Mouse (Mus musculus): ENCODE data around the gene Yae1d1. TPM values are rescaled to one million over a fixed set of nuclear protein-coding genes. Genes with fewer than 3 reads are reported as not detected.

The Yae1d1 gene
- polyA plus RNA-seq (2012; rRNA removed), result 6.6 and 7.3 TPM in 2 replicates

- under 1% methylated on average over 54 of the region's 54 CpGs for WGBS
- H3K4me1 ChIP-seq (replicated peaks; ENCODE audit: control insufficient read depth, insufficient read depth, low read length), result peaks cover 5% of the 10 kb centered on the region; the same call in 1 of the 2 replicates
- H3K4me3 ChIP-seq (ENCODE audit: control insufficient read depth, insufficient read depth, low read length), result peak within 1 kb of the TSS; percentile 72
- TF ChIP-seq POLR2A (IDR thresholded peaks at IDR 0.05; ENCODE audit: control insufficient read depth, extremely low read depth, insufficient read depth, low read length, poor library complexity) (peak; percentile 64; the same call in 1 of the 2 replicates), CTCF (IDR thresholded peaks at IDR 0.05; ENCODE audit: borderline replicate concordance, control insufficient read depth, extremely low read depth, insufficient read depth, low read length, poor library complexity) (peak; percentile 62; the same call in 1 of the 2 replicates)
- no peak within 1 kb of the TSS for H3K27ac ChIP-seq (ENCODE audit: control insufficient read depth, insufficient read depth, low read length)
- no peaks in the 10 kb centered on the region for H3K27me3 ChIP-seq (ENCODE audit: control insufficient read depth, insufficient read depth, low read length)
- peak; percentile 94 for DNase-seq
- no peaks in the 10 kb centered on the region for H3K36me3 ChIP-seq (ENCODE audit: control insufficient read depth, insufficient read depth, low read length)
Measured at GRCm38 (mm10) chr13:17992697-17993514, at the start of gene Yae1d1. Gene Yae1d1, minus strand, starts transcription at chr13:17993349.

GRCm38 (mm10) chr13:18038814-18039213 is 45.7 kb upstream of the Yae1d1 start:
- TF ChIP-seq CTCF (IDR thresholded peaks at IDR 0.05; ENCODE audit: borderline replicate concordance, control insufficient read depth, extremely low read depth, insufficient read depth, low read length, poor library complexity) (no peak), POLR2A (IDR thresholded peaks at IDR 0.05; ENCODE audit: control insufficient read depth, extremely low read depth, insufficient read depth, low read length, poor library complexity) (no peak)
- no peaks in the 10 kb centered on the region for H3K27me3 ChIP-seq (ENCODE audit: control insufficient read depth, insufficient read depth, low read length)
- no peak overlapping the region for H3K4me3 ChIP-seq (ENCODE audit: control insufficient read depth, insufficient read depth, low read length)
- no peaks in the 10 kb centered on the region for H3K4me1 ChIP-seq (replicated peaks; ENCODE audit: control insufficient read depth, insufficient read depth, low read length)
- 82% methylated on average over 2 of the region's 2 CpGs for WGBS
- no peaks in the 10 kb centered on the region for H3K36me3 ChIP-seq (ENCODE audit: control insufficient read depth, insufficient read depth, low read length)
- no peak overlapping the region for H3K27ac ChIP-seq (ENCODE audit: control insufficient read depth, insufficient read depth, low read length)
- DNase-seq, result no peak

- 3% methylated on average over 3 of the region's 3 CpGs for WGBS
- no peak overlapping the region for H3K4me3 ChIP-seq (ENCODE audit: control insufficient read depth, insufficient read depth, low read length)
- H3K27ac ChIP-seq (ENCODE audit: control insufficient read depth, insufficient read depth, low read length), result no peak overlapping the region
- TF ChIP-seq CTCF (IDR thresholded peaks at IDR 0.05; ENCODE audit: borderline replicate concordance, control insufficient read depth, extremely low read depth, insufficient read depth, low read length, poor library complexity) (no peak), POLR2A (IDR thresholded peaks at IDR 0.05; ENCODE audit: control insufficient read depth, extremely low read depth, insufficient read depth, low read length, poor library complexity) (no peak)
- DNase-seq, result no peak
- no peaks in the 10 kb centered on the region for H3K4me1 ChIP-seq (replicated peaks; ENCODE audit: control insufficient read depth, insufficient read depth, low read length)
- no peaks in the 10 kb centered on the region for H3K36me3 ChIP-seq (ENCODE audit: control insufficient read depth, insufficient read depth, low read length)
- no peaks in the 10 kb centered on the region for H3K27me3 ChIP-seq (ENCODE audit: control insufficient read depth, insufficient read depth, low read length)
Measured at GRCm38 (mm10) chr13:18016604-18017003, 23.5 kb upstream of the Yae1d1 start.

GRCm38 (mm10) chr13:18013205-18013604 is 20.1 kb upstream of the Yae1d1 start:
- Histone ChIP-seq H3K36me3 (ENCODE audit: control insufficient read depth, insufficient read depth, low read length) (no peaks in the 10 kb centered on the region), H3K27ac (ENCODE audit: control insufficient read depth, insufficient read depth, low read length) (no peak overlapping the region), H3K4me1 (replicated peaks; ENCODE audit: control insufficient read depth, insufficient read depth, low read length) (no peaks in the 10 kb centered on the region), H3K27me3 (ENCODE audit: control insufficient read depth, insufficient read depth, low read length) (no peaks in the 10 kb centered on the region), H3K4me3 (ENCODE audit: control insufficient read depth, insufficient read depth, low read length) (no peak overlapping the region)
- DNase-seq, result no peak
- no peak for TF ChIP-seq POLR2A (IDR thresholded peaks at IDR 0.05; ENCODE audit: control insufficient read depth, extremely low read depth, insufficient read depth, low read length, poor library complexity)
- no peak for TF ChIP-seq CTCF (IDR thresholded peaks at IDR 0.05; ENCODE audit: borderline replicate concordance, control insufficient read depth, extremely low read depth, insufficient read depth, low read length, poor library complexity)
- 62% methylated on average over 6 of the region's 6 CpGs for WGBS

GRCm38 (mm10) chr13:18011055-18011454 is 17.9 kb upstream of the Yae1d1 start:
- Histone ChIP-seq H3K27ac (ENCODE audit: control insufficient read depth, insufficient read depth, low read length) (no peak overlapping the region), H3K36me3 (ENCODE audit: control insufficient read depth, insufficient read depth, low read length) (no peaks in the 10 kb centered on the region), H3K27me3 (ENCODE audit: control insufficient read depth, insufficient read depth, low read length) (no peaks in the 10 kb centered on the region), H3K4me1 (replicated peaks; ENCODE audit: control insufficient read depth, insufficient read depth, low read length) (no peaks in the 10 kb centered on the region), H3K4me3 (ENCODE audit: control insufficient read depth, insufficient read depth, low read length) (no peak overlapping the region)
- 83% methylated on average over 4 of the region's 4 CpGs for WGBS
- TF ChIP-seq CTCF (IDR thresholded peaks at IDR 0.05; ENCODE audit: borderline replicate concordance, control insufficient read depth, extremely low read depth, insufficient read depth, low read length, poor library complexity) (no peak), POLR2A (IDR thresholded peaks at IDR 0.05; ENCODE audit: control insufficient read depth, extremely low read depth, insufficient read depth, low read length, poor library complexity) (no peak)
- DNase-seq, result no peak

- Histone ChIP-seq H3K4me1 (replicated peaks; ENCODE audit: control insufficient read depth, insufficient read depth, low read length) (peaks cover 5% of the 10 kb centered on the region; the same call in 1 of the 2 replicates), H3K27me3 (ENCODE audit: control insufficient read depth, insufficient read depth, low read length) (no peaks in the 10 kb centered on the region), H3K27ac (ENCODE audit: control insufficient read depth, insufficient read depth, low read length) (no peak overlapping the region), H3K36me3 (ENCODE audit: control insufficient read depth, insufficient read depth, low read length) (no peaks in the 10 kb centered on the region), H3K4me3 (ENCODE audit: control insufficient read depth, insufficient read depth, low read length) (peak overlapping the region; percentile 72)
- TF ChIP-seq POLR2A (IDR thresholded peaks at IDR 0.05; ENCODE audit: control insufficient read depth, extremely low read depth, insufficient read depth, low read length, poor library complexity), result no peak
- DNase-seq, result no peak
- 33% methylated on average over 7 of the region's 7 CpGs for WGBS
Measured at GRCm38 (mm10) chr13:17993515-17993847, 332 bp upstream of the Yae1d1 start.

Measured in thymus, adult 2 months (tissue).